Mouse (Mus musculus) spleen, adult 2 months (tissue): Measurements from ENCODE around the gene Mpzl1. TPM values are rescaled to one million over a fixed set of nuclear protein-coding genes. Genes with fewer than 3 reads are reported as not detected.

Experiments
- DNase-seq, 2 experiments: peaks; one replicate each; pipeline versions ENCODE4 v3.0.0 to v3.0.0-alpha.2; 2012 to 2021; ENCODE audit warnings: low spot score in 2 of 2, low read depth in 1 of 2
- H3K27ac ChIP-seq: fragments of 200-500 bp; 2 replicates; pipeline ENCODE4 v1.5.1; 2012; ENCODE audit warnings: low read length, inconsistent platforms; ENCODE audit not compliant: insufficient read depth
- H3K27me3 ChIP-seq: fragments of 200-500 bp; 2 replicates; pipeline ENCODE4 v1.6.1; 2012; ENCODE audit warnings: mild to moderate bottlenecking, moderate library complexity, low read length, inconsistent platforms; ENCODE audit not compliant: control insufficient read depth, insufficient read depth
- H3K36me3 ChIP-seq: fragments of 200-500 bp; 2 replicates; pipeline ENCODE4 v1.6.1; 2012; ENCODE audit warnings: mild to moderate bottlenecking, low read length, inconsistent platforms; ENCODE audit not compliant: control insufficient read depth, insufficient read depth
- H3K4me1 ChIP-seq: fragments of 200-500 bp; 2 replicates; pipeline ENCODE4 v1.6.1; 2011; ENCODE audit warnings: inconsistent platforms; ENCODE audit not compliant: control insufficient read depth, insufficient read depth, insufficient read length
- H3K4me3 ChIP-seq: fragments of 200-500 bp; 2 replicates; pipeline ENCODE4 v1.5.1; 2011; ENCODE audit warnings: mild to moderate bottlenecking, inconsistent platforms; ENCODE audit not compliant: insufficient read depth, insufficient read length; ENCODE audit errors: extremely low read depth
- CTCF ChIP-seq: fragments of 200-500 bp; IDR thresholded peaks from 2 replicates; pipeline ENCODE4 v1.5.1; 2011; ENCODE audit warnings: mild to moderate bottlenecking, inconsistent platforms; ENCODE audit not compliant: insufficient read depth, insufficient read length, insufficient replicate concordance; ENCODE audit errors: extremely low read depth
- POLR2A ChIP-seq: fragments of 200-500 bp; IDR thresholded peaks from 2 replicates; pipeline ENCODE4 v1.6.1; 2011; ENCODE audit warnings: low read depth, low read length, inconsistent platforms
- WGBS: fragments of 180-500 bp; shearing (Covaris S2); methylation state at CpG from one replicate; pipeline ENCODE4 v1.1.7; 2018; 5-methylcytosine and 5-hydroxymethylcytosine counted together
- polyA plus RNA-seq: library from polyadenylated mRNA; depleted of rRNA; stranded (reverse); fragments of >200 nt; gene quantifications from 2 replicates; pipeline ENCODE4 v1.2.3, GENCODE M21; 2012

The Mpzl1 gene
- polyA plus RNA-seq, 1 experiment, result 15.9 TPM

GRCm38 (mm10) chr1:165609495-165610320 is 24.6 kb downstream of the Mpzl1 start:
- H3K27ac ChIP-seq, result no peak overlapping the region
- 71% methylated on average over 7 of the region's 7 CpGs for WGBS

GRCm38 (mm10) chr1:165608904-165609303 is 25.4 kb downstream of the Mpzl1 start:
- no peaks in the 10 kb centered on the region for H3K36me3 ChIP-seq
- no peak overlapping the region for H3K4me3 ChIP-seq
- no peaks in the 10 kb centered on the region for H3K27me3 ChIP-seq
- no peak for DNase-seq
- H3K27ac ChIP-seq, result no peak overlapping the region
- H3K4me1 ChIP-seq, result no peaks in the 10 kb centered on the region
- no peak for TF ChIP-seq CTCF
- no peak for TF ChIP-seq POLR2A
- 91% methylated on average over 4 of the region's 4 CpGs for WGBS

More at GRCm38 (mm10) chr1:165609495-165610320, 24.6 kb downstream of the Mpzl1 start:
- no peak overlapping the region for H3K4me3 ChIP-seq
- no peak for DNase-seq
- no peaks in the 10 kb centered on the region for H3K27me3 ChIP-seq
- H3K4me1 ChIP-seq, result no peaks in the 10 kb centered on the region
- no peaks in the 10 kb centered on the region for H3K36me3 ChIP-seq
- no peak for TF ChIP-seq POLR2A
- no peak for TF ChIP-seq CTCF

GRCm38 (mm10) chr1:165605774-165606173 is 28.6 kb downstream of the Mpzl1 start:
- 76% methylated on average over 6 of the region's 6 CpGs for WGBS
- no peak overlapping the region for H3K27ac ChIP-seq
- no peaks in the 10 kb centered on the region for H3K36me3 ChIP-seq
- no peak for TF ChIP-seq POLR2A
- no peak for TF ChIP-seq CTCF
- H3K27me3 ChIP-seq, result no peaks in the 10 kb centered on the region
- no peaks in the 10 kb centered on the region for H3K4me1 ChIP-seq
- H3K4me3 ChIP-seq, result no peak overlapping the region
- DNase-seq, result no peak

DNA sequence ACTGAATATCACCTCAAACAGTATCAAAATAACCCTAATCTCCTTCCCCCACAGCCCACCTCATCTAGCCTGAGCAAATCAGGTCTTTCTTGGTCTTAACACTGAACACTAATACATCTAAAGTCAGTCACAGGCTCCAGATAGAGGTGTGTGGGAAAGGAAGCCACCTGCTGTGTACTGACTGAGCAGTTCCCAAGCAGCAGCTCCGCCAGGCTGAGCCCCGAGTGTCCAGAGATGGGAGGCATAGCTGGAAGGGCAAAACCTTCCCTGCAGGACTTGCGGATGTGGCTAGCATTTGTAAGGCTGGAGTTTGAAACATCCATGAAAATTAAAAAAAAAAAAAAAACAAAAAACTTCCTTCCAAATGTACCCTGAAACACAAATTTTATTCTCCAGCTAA is 29.2 kb downstream of the Mpzl1 start:
- H3K36me3 ChIP-seq, result no peaks in the 10 kb centered on the region
- no peak for DNase-seq
- H3K27me3 ChIP-seq, result no peaks in the 10 kb centered on the region
- no peak overlapping the region for H3K27ac ChIP-seq
- TF ChIP-seq CTCF (no peak), POLR2A (no peak)
- no peak overlapping the region for H3K4me3 ChIP-seq
- WGBS, result 93% methylated on average over 3 of the region's 3 CpGs
- no peaks in the 10 kb centered on the region for H3K4me1 ChIP-seq

DNA sequence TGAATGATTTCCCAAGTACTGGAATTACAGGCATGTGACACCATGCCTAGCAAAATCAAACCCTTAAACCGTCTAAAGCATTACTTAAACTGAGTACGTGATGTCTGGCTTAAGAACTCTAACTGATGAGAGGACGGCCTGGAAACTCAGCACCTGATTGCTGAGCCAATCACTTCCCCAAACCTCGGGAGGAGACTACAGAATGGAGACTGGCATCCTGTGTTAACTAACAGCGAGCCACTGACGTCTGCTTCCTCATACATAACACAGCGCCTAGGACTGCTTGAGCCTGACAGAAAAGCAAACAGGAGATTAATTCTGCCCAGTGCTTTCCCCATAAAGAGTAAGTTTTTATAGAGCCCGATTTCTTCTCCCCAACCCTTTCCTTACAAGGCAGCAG is 30.1 kb downstream of the Mpzl1 start:
- no peak for TF ChIP-seq CTCF
- TF ChIP-seq POLR2A, result no peak
- Histone ChIP-seq H3K4me1 (no peaks in the 10 kb centered on the region), H3K27me3 (no peaks in the 10 kb centered on the region), H3K36me3 (no peaks in the 10 kb centered on the region), H3K4me3 (no peak overlapping the region), H3K27ac (no peak overlapping the region)
- WGBS, result 41% methylated on average over 8 of the region's 8 CpGs
- no peak for DNase-seq

DNA sequence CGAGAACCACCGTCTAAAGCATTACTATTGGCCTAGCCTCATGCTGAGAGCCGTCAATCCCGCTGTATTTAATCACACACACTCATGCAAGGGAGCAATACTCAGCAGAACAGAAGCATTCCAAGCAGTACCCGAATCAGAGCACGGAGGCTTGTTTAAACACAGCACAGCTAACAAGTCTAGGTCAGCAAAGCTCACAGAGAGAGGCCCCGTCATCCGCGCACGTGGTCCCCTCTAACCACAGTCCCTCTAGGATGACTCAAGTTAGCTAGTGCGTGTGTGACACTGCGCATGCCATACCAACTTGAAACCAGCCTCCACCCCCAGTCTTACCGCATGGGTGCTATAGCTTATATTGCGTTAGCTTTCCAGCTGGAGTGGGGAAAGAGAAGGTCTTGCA is 31.1 kb downstream of the Mpzl1 start:
- 86% methylated on average over 14 of the region's 14 CpGs for WGBS
- no peak overlapping the region for H3K27ac ChIP-seq
- H3K4me3 ChIP-seq, result no peak overlapping the region
- no peaks in the 10 kb centered on the region for H3K36me3 ChIP-seq
- no peak for TF ChIP-seq POLR2A
- no peak for TF ChIP-seq CTCF
- no peak for DNase-seq
- H3K27me3 ChIP-seq, result no peaks in the 10 kb centered on the region
- no peaks in the 10 kb centered on the region for H3K4me1 ChIP-seq

- TF ChIP-seq CTCF (no peak), POLR2A (no peak)
- 84% methylated on average over 10 of the region's 10 CpGs for WGBS
- Histone ChIP-seq H3K27me3 (no peaks in the 10 kb centered on the region), H3K27ac (no peak overlapping the region), H3K4me3 (no peak overlapping the region), H3K4me1 (no peaks in the 10 kb centered on the region), H3K36me3 (no peaks in the 10 kb centered on the region)
- no peak for DNase-seq
Measured at GRCm38 (mm10) chr1:165601775-165602280, 32.5 kb downstream of the Mpzl1 start.
